Comparison of ENCODE assay signal across 18 mouse cellular contexts in the genomic region with DNA sequence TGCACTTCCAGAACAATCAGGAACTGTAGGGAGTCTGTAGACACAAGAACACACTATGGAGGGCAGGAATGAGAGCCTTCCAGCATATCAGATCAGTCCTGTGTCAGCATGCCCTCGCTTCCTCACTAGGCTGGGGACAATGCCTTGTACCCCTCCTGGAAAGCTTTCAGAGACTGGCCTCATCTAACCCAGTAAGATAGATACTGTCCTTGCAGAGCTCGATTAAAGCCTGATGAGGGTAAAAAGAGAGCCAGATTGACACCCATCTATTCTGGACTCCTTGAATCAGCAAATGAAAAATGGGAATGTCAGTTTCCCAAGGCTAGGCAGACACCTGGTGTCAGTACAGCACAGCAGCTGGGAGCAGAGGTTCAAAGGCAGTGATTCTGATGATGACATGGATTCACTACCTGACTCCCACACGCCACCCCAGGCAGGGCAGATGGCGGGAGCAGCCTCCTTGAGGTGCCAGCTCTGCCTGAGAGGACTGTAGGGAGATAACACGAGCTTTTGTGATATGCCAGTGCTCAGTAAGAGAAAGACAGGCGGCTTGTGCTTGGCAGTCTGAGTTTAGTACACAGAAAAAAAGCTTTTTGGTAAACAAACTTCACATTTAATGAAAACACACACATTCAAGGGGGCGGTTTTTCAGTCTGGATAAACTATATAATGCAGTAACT. TPM values are rescaled to one million over a fixed set of nuclear protein-coding genes. Genes with fewer than 3 reads are reported as not detected.
A peak's percentile ranks its signal among the peaks of the same experiment; 100 is the strongest.
DNase-seq lines count a peak whose midpoint lies in the region; ATAC-seq lines count a peak whose summit lies in the region.
"Had no signal": no experiment of that assay in that cellular context is flagged by ENCODE, and none has a peak within 500 bp of the region (broad histone marks: within the 10 kb centered on the region; RNA-seq: fewer than 3 reads in every experiment).

No protein-coding gene starts in this region.

- H3K27ac ChIP-seq in forebrain, embryonic 14.5 days (ENCODE audit: low read depth, low read length) = no peak overlapping the region
- no peak overlapping the region for H3K27ac ChIP-seq in forebrain, embryonic 10.5 days
- H3K27ac ChIP-seq in heart, embryonic 10.5 days = no peak overlapping the region
- H3K27ac ChIP-seq: embryonic facial prominence, embryonic 13.5 days; heart, adult 2 months; hindbrain, embryonic 10.5 days; hindbrain, embryonic 14.5 days; intestine, embryonic 15.5 days had no signal

- H3K4me2 ChIP-seq in forebrain, embryonic 14.5 days (ENCODE audit: low read length) = no peak overlapping the region
- H3K4me2 ChIP-seq: embryonic facial prominence, embryonic 13.5 days; hindbrain, embryonic 14.5 days; intestine, embryonic 15.5 days had no signal

- no peaks in the 10 kb centered on the region for H3K27me3 ChIP-seq in forebrain, embryonic 14.5 days (replicated peaks; ENCODE audit: control insufficient read depth, insufficient read depth, low read length)
- no peaks in the 10 kb centered on the region for H3K27me3 ChIP-seq in forebrain, embryonic 10.5 days (ENCODE audit: poor library complexity, severe bottlenecking)
- H3K27me3 ChIP-seq in heart, embryonic 10.5 days (ENCODE audit: insufficient read depth, poor library complexity, severe bottlenecking) = no peaks in the 10 kb centered on the region
- H3K27me3 ChIP-seq: embryonic facial prominence, embryonic 13.5 days; intestine, embryonic 15.5 days had no signal

- H3K4me3 ChIP-seq in forebrain, embryonic 14.5 days (ENCODE audit: low read depth, low read length) = no peak overlapping the region
- no peak overlapping the region for H3K4me3 ChIP-seq in forebrain, embryonic 10.5 days
- no peak overlapping the region for H3K4me3 ChIP-seq in heart, embryonic 10.5 days
- H3K4me3 ChIP-seq: embryonic facial prominence, embryonic 13.5 days; heart, adult 2 months; hindbrain, embryonic 10.5 days; intestine, embryonic 15.5 days had no signal

- 71% methylated on average over 7 of the region's 7 CpGs for WGBS in forebrain, embryonic 14.5 days
- WGBS in forebrain, embryonic 10.5 days = 78% methylated on average over 7 of the region's 7 CpGs
- 59% methylated on average over 7 of the region's 7 CpGs for WGBS in heart, embryonic 10.5 days

- H3K9me3 ChIP-seq in forebrain, embryonic 14.5 days (replicated peaks; ENCODE audit: control insufficient read depth, low read length) = no peaks in the 10 kb centered on the region
- no peaks in the 10 kb centered on the region for H3K9me3 ChIP-seq in forebrain, embryonic 10.5 days
- H3K9me3 ChIP-seq in heart, embryonic 10.5 days = no peaks in the 10 kb centered on the region
- H3K9me3 ChIP-seq: embryonic facial prominence, embryonic 13.5 days; hindbrain, embryonic 10.5 days; intestine, embryonic 15.5 days had no signal

- no peak for DNase-seq in forebrain, embryonic 14.5 days (ENCODE audit: low spot score)
- DNase-seq in forebrain, embryonic 10.5 days (ENCODE audit: extremely low spot score, low spot score) = no peak
- DNase-seq in heart, embryonic 10.5 days (ENCODE audit: low spot score) = peak; percentile 36
- DNase-seq in heart, postnatal 4 days = no peak
- DNase-seq in testis, postnatal 10 days (ENCODE audit: low spot score) = peak; percentile 36
- no peak for DNase-seq in testis, postnatal 14 days (ENCODE audit: low spot score)
- no peak for DNase-seq in cerebellum, adult 18-20 months
- DNase-seq: adrenal gland, postnatal 10 days; cerebellum, adult 11-12 months; cerebellum, adult 9-11 months; cerebellum, postnatal 36 days; heart, adult 2 months; heart, postnatal 10 days had no signal

- no peak overlapping the region for H3K9ac ChIP-seq in forebrain, embryonic 14.5 days (ENCODE audit: low read length)
- H3K9ac ChIP-seq: embryonic facial prominence, embryonic 13.5 days; hindbrain, embryonic 14.5 days; intestine, embryonic 15.5 days had no signal

- H3K4me1 ChIP-seq in forebrain, embryonic 14.5 days (ENCODE audit: control insufficient read depth, insufficient read depth, low read length) = no peaks in the 10 kb centered on the region
- peaks cover 8% of the 10 kb centered on the region for H3K4me1 ChIP-seq in forebrain, embryonic 10.5 days
- peaks cover 4% of the 10 kb centered on the region; the same call in 1 of the 2 replicates for H3K4me1 ChIP-seq in heart, embryonic 10.5 days
- H3K4me1 ChIP-seq: embryonic facial prominence, embryonic 13.5 days; intestine, embryonic 15.5 days had no signal

- peak; percentile 23; the same call in 1 of the 2 replicates for ATAC-seq in forebrain, embryonic 14.5 days
- ATAC-seq: forebrain, embryonic 16.5 days; intestine, embryonic 15.5 days had no signal

- H3K36me3 ChIP-seq in forebrain, embryonic 14.5 days (ENCODE audit: control insufficient read depth, insufficient read depth, low read length) = peaks cover 18% of the 10 kb centered on the region
- H3K36me3 ChIP-seq in forebrain, embryonic 10.5 days (replicated peaks) = peaks cover 32% of the 10 kb centered on the region
- H3K36me3 ChIP-seq in heart, embryonic 10.5 days = peaks cover 27% of the 10 kb centered on the region

RNA-seq across cellular contexts. Expression of a gene that starts 23.4 kb away (rescaled TPM):
- polyA plus RNA-seq in forebrain, embryonic 14.5 days (2014; fragmentation: Nextera tagmentation; extraction: Ambion mirVana) = 55.4 and 63.2 TPM in 2 replicates
- 75.1 and 75.8 TPM in 2 replicates for polyA plus RNA-seq in forebrain, embryonic 10.5 days (2016; fragmentation: Nextera tagmentation; extraction: Ambion mirVana)
- 52.8 and 60.8 TPM in 2 replicates for polyA plus RNA-seq in heart, embryonic 10.5 days (2016; fragmentation: Nextera tagmentation; extraction: Ambion mirVana)
- total RNA-seq in heart, postnatal 4 days (2021) = 10 to 100 TPM; 29.0 to 29.2 TPM

Comparison
In these comparisons a context has a peak if more than half of its experiments do, and no peak if none do; other contexts are left out.
1. DNase-seq: peak in heart, embryonic 10.5 days (single experiment) and testis, postnatal 10 days (single experiment); none in forebrain, embryonic 14.5 days (single experiment), forebrain, embryonic 10.5 days (single experiment), heart, postnatal 4 days (single experiment), testis, postnatal 14 days (single experiment) and cerebellum, adult 18-20 months (0 of 2).